Mouse (Mus musculus) thymus, postnatal 10 days (tissue): ENCODE data around the gene Nid2.

Source experiments
- DNase-seq, 2 experiments: peaks; one replicate each; pipeline ENCODE4 v3.0.0; 2021; ENCODE audit warnings: low spot score in 2 of 2

Nid2 gene

GRCm38 (mm10) chr14:19785797-19786588 is 34.9 kb downstream of the Nid2 start:
- DNase-seq: no peak

GRCm38 (mm10) chr14:19788443-19788842 is 37.4 kb downstream of the Nid2 start:
- DNase-seq: no peak

- no peak for DNase-seq
These were observed 43.8 kb downstream of the Nid2 start for GRCm38 (mm10) chr14:19794881-19795280.

DNA sequence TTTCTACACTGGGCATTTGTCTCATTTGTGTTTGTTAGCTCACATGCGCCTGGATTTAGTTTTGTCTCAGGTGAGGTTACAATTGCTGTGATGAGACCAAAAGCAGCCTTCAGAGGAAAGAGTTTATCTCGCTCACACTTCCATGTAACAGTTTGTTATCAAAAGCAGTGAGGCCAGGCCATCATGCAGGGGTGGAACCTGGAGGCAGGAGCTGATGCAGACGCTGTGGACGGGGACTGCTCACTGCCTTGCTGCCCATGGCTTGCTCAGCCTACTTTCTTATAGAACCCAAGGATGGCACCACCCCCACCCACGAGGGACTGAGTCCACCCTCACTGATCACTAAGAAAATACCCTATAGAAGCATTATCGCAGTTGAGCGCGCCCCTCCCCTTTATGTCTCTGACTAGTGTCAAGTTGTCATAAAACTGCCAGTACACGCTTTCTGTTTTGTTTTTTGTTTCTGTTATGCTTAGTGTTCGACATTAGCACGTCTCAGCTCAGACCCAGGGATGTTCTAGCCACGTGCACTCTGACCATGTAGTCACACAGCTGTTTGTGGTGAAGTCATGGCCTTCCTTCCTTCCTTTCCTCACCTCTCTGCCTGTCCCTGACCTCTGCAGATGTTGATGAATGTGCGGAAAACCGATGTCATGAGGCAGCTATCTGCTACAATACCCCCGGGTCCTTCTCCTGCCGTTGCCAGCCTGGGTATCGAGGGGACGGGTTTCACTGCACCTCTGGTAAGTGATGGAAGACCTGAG is 45.7 kb downstream of the Nid2 start:
- no peak for DNase-seq

DNA sequence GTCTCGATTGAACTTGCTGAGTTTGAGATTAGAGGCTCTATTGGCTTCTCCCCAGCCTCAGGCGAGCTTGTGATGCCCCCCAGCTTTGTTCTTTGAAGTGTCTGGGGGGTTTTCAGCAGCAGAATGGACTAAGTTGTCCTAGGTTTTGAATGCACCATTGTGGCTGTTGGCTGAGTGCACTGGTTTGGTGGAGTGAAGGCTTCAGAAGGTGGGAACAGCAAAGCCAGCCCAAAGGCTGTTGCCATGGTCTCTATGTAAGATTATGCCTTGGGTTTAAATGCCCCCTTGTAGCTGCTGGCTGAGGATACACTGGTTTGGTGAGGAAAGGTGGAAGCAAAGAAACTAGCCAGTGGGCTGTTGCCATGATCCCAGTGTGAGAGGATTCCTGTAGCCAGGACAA is 49.4 kb downstream of the Nid2 start:
- DNase-seq: no peak

DNA sequence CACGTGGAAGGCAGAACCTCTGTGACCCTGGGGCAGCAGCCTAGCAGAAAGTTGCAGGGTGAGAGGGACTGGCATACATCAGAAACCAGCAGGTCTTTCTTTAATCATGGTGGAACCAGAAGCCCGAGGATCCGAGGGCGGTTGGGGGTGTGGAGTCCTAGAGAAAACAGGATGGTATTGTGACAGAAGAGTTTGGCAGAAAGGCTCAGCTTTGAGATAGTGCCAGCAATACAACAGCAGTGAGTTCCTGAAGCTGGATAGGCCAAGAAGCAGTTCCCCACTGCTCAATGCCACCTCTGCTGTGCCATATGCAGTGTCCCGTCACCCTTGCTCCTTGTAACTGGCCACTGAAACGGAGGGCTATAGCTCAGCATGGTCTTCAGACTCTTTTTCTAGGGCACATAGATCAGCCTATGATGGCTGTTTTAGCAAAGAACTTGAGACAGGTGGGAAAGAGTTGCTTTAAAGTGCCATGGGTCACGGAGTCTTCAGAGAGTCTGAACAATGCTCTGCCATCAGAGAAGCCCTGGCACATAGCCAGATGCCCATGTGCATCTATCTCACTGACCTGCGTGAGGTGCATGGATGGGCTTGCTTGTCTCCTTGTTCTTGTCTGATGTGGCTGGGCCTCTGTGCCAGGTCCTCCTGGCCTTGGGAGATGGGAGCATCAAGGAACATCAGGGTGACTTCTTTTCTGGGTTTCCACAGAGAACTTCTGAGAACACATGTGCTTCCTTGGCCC is 50.6 kb downstream of the Nid2 start:
- DNase-seq: no peak

DNA sequence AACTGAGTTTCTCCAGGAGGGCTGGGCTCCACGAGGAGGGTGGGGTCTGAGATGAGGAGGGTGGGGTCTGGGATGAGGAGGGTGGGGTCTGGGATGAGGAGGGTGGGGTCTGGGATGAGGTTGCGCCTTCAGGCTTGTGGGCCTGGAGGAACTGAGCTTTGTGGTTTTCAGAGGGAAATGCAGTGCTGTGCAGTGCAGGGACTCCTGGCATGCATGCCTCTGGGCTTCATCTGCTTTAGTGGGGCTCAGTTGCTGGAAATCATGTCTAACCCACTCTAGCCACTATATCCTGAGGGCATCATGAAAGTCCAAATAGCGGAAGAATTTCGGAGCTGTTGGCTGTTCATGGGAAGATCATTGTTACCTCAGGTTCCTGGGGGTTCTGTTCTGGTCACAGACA is 52.2 kb downstream of the Nid2 start:
- DNase-seq: no peak

GRCm38 (mm10) chr14:19803623-19804022 is 52.6 kb downstream of the Nid2 start:
- DNase-seq: no peak

DNA sequence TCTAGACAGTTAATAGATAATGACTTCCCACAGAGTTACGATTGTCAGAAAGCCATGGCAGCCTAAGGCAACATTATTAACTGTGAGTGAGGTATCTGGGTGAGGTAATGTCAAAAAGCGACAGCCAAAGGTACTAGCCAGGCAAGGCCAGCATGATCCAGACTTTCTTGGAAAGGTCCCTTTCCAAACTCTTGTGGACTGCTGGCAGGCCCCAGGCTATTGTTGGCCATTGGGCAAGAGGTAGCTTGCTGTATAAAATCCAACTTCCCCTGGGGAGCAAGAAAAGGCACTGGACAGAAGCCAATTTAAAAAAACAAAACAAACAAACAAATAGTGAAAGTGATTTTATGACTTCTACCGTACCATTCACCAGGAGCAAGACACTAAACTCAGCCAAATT is 56.3 kb downstream of the Nid2 start:
- DNase-seq: no peak

GRCm38 (mm10) chr14:19807858-19808257 is 56.8 kb downstream of the Nid2 start:
- DNase-seq: no peak

DNA sequence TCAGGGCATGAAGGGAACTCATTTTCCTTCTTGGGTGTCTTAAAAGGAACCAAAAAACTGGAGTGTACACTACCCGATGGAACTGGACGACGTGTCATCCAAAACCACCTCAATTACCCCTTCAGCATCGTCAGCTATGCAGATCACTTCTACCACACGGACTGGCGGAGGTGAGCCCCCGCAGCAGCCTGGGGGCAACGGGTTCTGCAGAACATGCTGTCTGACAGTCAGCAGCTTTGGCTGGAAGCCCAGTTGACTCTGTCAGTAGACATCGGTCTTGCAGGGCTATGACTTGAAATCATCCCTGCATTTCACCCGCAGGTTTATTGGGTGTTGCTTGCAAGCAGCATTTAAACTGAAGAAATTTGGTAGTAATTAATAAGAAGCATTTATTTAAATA is 58.9 kb downstream of the Nid2 start:
- DNase-seq: no peak

DNA sequence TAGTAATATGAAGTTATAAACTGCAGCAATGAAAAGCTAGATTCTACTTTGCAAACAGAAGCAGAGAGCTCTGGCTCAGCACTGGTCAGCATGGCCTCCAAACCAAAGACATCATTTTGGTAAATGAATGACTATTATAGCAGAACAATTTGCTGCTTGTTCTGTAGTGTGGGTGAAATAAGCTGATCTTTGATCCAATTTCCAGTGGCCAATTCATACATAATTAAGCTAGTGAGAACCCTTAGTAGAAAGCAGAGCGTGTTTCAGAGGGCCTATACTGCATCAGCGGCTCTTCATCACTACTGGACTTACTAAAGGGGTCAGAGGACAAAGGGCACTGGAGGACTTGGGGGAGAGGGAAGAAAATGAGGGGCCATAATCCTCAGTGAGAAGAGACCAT is 62.0 kb downstream of the Nid2 start:
- no peak for DNase-seq

- peak; percentile 53 to 72 for DNase-seq
These were observed 66.9 kb downstream of the Nid2 start for GRCm38 (mm10) chr14:19817949-19818348.

GRCm38 (mm10) chr14:19821686-19822085 is 70.6 kb downstream of the Nid2 start:
- no peak for DNase-seq

DNA sequence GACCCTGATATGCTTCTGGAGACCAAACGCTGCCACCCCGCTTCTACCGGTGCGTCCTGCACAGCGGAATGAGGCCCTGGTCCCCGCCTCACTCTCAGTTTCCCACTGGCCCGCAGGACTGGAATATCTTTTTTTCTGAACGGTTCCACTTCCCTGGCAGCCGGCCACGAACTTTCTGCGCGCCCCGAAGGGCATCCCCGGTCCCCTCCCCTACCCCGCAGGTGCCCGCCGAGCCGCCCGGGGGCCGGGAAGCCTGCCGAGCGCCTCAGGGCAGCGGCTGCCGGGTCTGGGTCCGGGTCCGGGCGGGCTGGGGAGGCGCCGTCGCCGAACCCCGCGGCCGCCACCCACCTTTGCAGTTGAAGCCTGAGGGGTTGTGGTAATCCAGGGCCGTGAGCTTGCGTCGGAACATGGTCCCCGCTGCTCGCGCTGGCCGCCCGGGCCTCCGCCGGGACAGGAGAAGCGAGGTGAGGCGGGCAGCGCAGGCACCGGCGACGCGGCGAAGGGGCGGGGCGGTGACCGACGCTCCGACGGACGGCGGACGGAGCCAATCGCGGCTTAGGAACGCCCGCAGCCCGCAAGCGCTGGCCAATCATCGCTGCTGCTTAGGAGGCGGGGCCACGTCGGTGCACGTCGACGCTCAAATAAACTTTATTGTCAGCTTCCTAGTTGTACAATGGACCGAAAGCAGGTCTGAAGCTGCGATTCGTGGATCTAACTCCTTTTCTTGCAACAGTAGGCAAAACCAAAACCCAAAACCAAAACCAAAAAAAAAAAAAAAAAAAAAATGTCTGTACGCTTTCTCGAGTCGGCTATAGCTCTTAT is 72.5 kb downstream of the Nid2 start, which contains the start of gene Rtraf:
Gene Rtraf (minus strand): TSS at position 504 of the 822 bp plus-strand sequence.
- peak; percentile 85 to 93 for DNase-seq

GRCm38 (mm10) chr14:19825481-19825880 is 74.4 kb downstream of the Nid2 start:
- DNase-seq: no peak

- DNase-seq: no peak
These were observed 85.2 kb downstream of the Nid2 start for GRCm38 (mm10) chr14:19836289-19836688.

DNA sequence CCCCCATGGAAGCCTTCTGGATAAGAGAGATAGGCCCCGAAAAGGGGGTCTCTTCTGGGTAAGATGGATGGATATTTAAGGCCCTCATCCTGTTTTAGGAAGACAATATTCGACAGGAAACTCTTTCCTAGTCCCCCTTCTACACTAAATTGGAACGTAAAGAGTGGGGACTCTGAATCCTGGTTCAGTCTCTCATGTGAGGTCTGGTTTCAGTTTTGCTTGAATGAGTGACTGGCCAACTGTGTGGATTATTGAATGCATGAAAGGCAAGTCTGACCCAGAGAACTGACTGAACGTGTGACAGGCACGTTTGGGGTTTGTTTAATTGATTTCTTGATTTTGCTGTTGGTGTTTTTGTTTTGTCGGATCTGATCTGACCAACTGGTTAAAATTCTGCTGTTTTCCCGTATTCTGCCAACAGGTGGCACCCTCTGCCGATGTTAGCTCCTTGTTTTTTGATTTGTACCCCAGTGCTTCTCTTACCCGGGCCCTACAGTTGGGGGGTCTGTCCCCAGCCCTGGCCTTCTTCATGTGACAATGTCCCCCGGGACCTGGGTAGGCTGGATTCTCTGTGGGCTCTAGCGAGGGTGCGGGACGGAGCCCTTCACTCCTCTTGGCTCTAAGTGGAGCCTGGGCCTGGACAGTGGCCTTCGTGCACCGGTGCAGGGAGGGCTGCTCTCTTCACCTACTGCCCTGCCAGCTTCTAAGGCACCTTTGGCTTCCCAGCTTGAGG is 88.7 kb downstream of the Nid2 start:
- peak; percentile 22 to 72 for DNase-seq

GRCm38 (mm10) chr14:19853471-19853870 is 102.4 kb downstream of the Nid2 start:
- no peak for DNase-seq

DNA sequence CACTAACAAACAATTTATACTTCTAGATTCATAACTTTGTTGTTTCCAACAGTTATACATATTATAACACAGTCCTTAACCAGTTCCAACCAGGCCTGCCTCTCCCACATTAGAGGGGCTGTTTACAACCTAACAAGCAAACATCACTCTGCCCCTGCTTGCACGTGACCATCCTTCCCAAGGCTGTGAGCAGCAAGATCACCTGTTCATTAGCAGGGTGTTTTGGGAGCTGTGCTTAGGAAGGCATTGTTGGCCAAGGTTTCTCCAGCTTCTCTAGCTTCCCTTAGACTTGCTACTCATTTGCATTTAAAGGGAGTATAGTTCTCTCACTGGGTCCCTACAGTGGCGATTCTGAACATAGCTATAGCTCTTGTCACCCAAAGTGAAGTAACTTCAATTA is 107.2 kb downstream of the Nid2 start:
- no peak for DNase-seq
